Mouse (Mus musculus) left cerebral cortex, adult 8-10 months (tissue): Measurements from ENCODE around the gene Pabpn1l. TPM values are rescaled to one million over a fixed set of nuclear protein-coding genes. Genes with fewer than 3 reads are reported as not detected.
"Not testable (repeated sequence)": the region's sequence is repeated elsewhere in the genome, so short reads cannot be mapped to it uniquely, and the experiment has no call there.

Experiments
- DNase-seq, 2 experiments: peaks; one replicate each; pipeline ENCODE4 v3.0.0; 2022; ENCODE audit warnings: low spot score in 2 of 2
- total RNA-seq, 4 experiments: library from RNA; stranded (reverse); gene quantifications; 2 replicates each; pipeline ENCODE4 v1.2.4; 2022

The Pabpn1l gene
- total RNA-seq, 4 experiments from 2014 or later: not detected

- no peak for DNase-seq
Measured at GRCm38 (mm10) chr8:122648192-122648970, 25.8 kb upstream of the Pabpn1l start.

GRCm38 (mm10) chr8:122646337-122646736 is 23.8 kb upstream of the Pabpn1l start:
- DNase-seq: no peak

GRCm38 (mm10) chr8:122644175-122644954 is 21.8 kb upstream of the Pabpn1l start:
- DNase-seq: no peak

- peak; percentile 36 to 52 for DNase-seq
Measured at GRCm38 (mm10) chr8:122642071-122642470, 19.5 kb upstream of the Pabpn1l start.

- DNase-seq: peak; percentile 48 to 86
Measured at GRCm38 (mm10) chr8:122641406-122641805, 18.9 kb upstream of the Pabpn1l start.

- no peak for DNase-seq
Measured at GRCm38 (mm10) chr8:122640825-122641224, 18.3 kb upstream of the Pabpn1l start.

- no peak for DNase-seq
Measured at GRCm38 (mm10) chr8:122639521-122640248, 17.1 kb upstream of the Pabpn1l start.

- no peak for DNase-seq
Measured at GRCm38 (mm10) chr8:122638601-122639000, 16.1 kb upstream of the Pabpn1l start.

- no peak for DNase-seq
Measured at GRCm38 (mm10) chr8:122637230-122637629, 14.7 kb upstream of the Pabpn1l start.

GRCm38 (mm10) chr8:122636803-122637175 is 14.2 kb upstream of the Pabpn1l start:
- peak in 1 of 2 experiments; percentile 41 for DNase-seq

GRCm38 (mm10) chr8:122635878-122636802 is 13.6 kb upstream of the Pabpn1l start:
- no peak for DNase-seq

- DNase-seq: no peak
Measured at GRCm38 (mm10) chr8:122633205-122633604, 10.7 kb upstream of the Pabpn1l start.

- not testable (repeated sequence) for DNase-seq
Measured at GRCm38 (mm10) chr8:122632134-122632533, 9.6 kb upstream of the Pabpn1l start.

GRCm38 (mm10) chr8:122630696-122631095 is 8.2 kb upstream of the Pabpn1l start:
- no peak for DNase-seq

- DNase-seq: no peak
Measured at GRCm38 (mm10) chr8:122629388-122629787, 6.8 kb upstream of the Pabpn1l start.

GRCm38 (mm10) chr8:122626896-122627295 is 4.4 kb upstream of the Pabpn1l start:
- no peak for DNase-seq

GRCm38 (mm10) chr8:122625811-122626210 is 3.3 kb upstream of the Pabpn1l start:
- no peak for DNase-seq

GRCm38 (mm10) chr8:122624653-122625052 is 2.1 kb upstream of the Pabpn1l start:
- DNase-seq: no peak

GRCm38 (mm10) chr8:122623844-122624642 is 1.5 kb upstream of the Pabpn1l start:
- no peak for DNase-seq

GRCm38 (mm10) chr8:122620446-122620845 is 2.1 kb downstream of the Pabpn1l start:
- DNase-seq: no peak
